Mouse (Mus musculus) embryonic stem cell, embryonic (primary cell): ENCODE measurements around the gene Ankrd13d.

Experiments used
- CTCF ChIA-PET, 4 experiments: fragments of 300-600 bp in 2 of 4; fragments of 350-600 bp in 2 of 4; sonication (Branson Sonifier 250); formaldehyde crosslinking; loops; one replicate each; lab custom pipeline; 2022; ENCODE audit warnings: inconsistent platforms in 2 of 4; lab: Charles Lee
- POLR2A ChIA-PET, 4 experiments: fragments of 300-600 bp in 2 of 4; fragments of 350-600 bp in 2 of 4; sonication (Branson Sonifier 250); formaldehyde crosslinking; loops; one replicate each; lab custom pipeline; 2022; ENCODE audit warnings: antibody characterized with exemption in 4 of 4, inconsistent platforms in 1 of 4; lab: Charles Lee

Ankrd13d gene

DNA sequence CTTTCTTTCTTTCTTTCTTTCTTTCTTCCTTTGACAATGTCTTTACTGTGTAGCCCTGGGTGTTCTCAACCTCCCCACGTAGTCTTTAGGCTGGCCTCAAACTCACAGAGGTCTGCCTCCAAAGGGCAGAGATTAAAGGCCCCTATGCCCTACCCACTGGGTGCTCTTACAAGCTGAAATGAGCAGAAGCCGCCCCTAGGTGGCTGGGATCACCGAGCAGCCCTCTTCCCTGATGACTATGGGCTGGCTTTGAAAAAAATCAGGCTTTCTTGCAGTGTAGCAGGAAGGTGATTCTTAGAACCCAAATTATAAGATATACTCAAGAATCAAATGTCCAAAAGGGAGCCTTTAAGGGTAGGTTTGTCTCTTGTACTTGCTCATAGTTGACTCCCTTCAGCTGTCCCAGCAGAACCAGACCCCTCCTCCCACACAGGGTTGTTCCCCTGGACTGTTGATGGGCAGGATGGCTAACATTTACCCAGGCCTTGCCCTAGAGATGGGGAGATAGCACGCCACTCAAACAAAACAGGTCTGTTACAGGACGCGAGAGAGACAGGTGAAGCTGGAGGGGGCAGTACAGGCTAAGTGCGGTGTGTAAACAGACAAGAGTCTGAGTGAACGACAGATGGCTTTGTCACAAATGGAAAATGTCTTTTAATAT lies 21.8 kb downstream of the Ankrd13d start:
- CTCF ChIA-PET, result interaction anchor here (0.5 to 2.3 kb wide), 7 partner anchors 8 to 210 kb away, joined by 3 to 11 read pairs (median 6); partner anchors contain the start of genes Ankrd13d (in 1 of the 4) and Ssh3 (in 1 of the 4)
- POLR2A ChIA-PET, result interaction anchor here in 3 of 4 experiments (0.7 to 1.5 kb wide), 6 partner anchors 22 to 355 kb away, joined by 3 to 9 read pairs (median 4); partner anchors contain the start of gene Ankrd13d (in 2 of the 3)

DNA sequence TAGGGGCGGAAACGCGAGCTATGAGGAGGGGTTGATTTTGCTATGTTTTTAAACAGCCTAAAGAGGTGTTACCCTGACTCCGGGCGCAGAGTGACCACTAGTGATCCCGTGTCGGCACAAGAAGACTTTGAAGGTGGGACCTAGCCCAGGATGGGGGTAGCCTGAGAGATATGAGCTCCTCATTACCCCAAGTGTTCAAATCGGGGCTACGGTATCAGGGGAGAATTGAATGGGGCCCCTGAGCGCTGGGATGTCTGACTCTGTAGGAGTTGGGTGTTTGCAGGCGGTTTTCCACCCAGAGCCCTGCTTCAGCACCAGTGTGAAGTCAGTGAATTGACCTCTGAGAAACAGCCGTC lies 25.1 kb downstream of the Ankrd13d start:
- CTCF ChIA-PET, result interaction anchor here (0.5 to 3.2 kb wide), 42 partner anchors 8 to 388 kb away, joined by 3 to 22 read pairs (median 4); partner anchors contain the start of genes Ankrd13d (in 4 of the 4), Grk2 (in 2 of the 4), Ssh3 (in 2 of the 4) and Gstp2 (in 1 of the 4)

DNA sequence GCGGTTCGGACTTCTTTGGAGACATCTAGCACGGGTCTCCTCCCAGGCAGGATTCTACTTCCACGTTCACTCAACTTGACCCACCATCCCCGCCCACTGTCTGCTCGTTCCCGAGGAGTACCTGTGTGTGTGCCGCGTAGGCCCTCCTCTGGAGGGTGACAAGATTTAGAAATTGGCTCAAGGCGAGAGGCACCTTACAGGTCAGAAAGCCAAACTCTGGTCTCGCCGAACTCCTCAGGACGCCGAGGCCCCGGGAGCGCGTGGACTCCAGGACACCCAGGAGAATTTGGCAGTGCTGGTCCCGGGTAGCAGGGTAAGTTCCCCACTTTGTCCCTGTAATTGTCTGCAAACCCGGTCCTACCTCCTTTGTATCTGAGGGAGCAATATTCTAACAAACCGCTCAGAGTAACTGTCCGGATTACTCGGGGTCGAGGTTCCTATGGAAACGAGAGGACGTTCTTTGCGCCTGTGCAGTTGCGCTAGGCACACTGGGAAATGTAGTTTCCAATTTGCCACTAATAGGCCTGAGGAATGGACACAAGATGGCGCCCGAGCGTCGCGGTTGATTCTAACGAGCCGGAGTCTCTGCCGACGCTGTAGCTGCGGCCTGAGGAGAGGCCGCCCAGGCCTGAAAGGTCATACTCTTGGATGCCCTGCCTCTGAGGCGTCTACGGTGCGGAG lies 25.6 kb downstream of the Ankrd13d start:
- ChIA-PET CTCF (interaction anchor here (0.5 to 3.3 kb wide), 44 partner anchors 8 to 477 kb away, joined by 3 to 24 read pairs (median 4); partner anchors contain the start of genes Ankrd13d (in 4 of the 4), Grk2 (in 2 of the 4), Ssh3 (in 2 of the 4) and Gstp2 (in 1 of the 4)), POLR2A (interaction anchor here in 3 of 4 experiments (0.5 to 2.3 kb wide), 29 partner anchors 10 to 1152 kb away, joined by 3 to 8 read pairs (median 3); partner anchors contain the start of genes Ssh3 (in 2 of the 3), Ankrd13d (in 1 of the 3), Cdk2ap2 (in 1 of the 3) and Grk2 (in 1 of the 3))

More for the DNA sequence above, 25.1 kb downstream of the Ankrd13d start:
- POLR2A ChIA-PET, result interaction anchor here in 3 of 4 experiments (0.5 to 2.1 kb wide), 29 partner anchors 9 to 1151 kb away, joined by 3 to 8 read pairs (median 3); partner anchors contain the start of genes Ssh3 (in 2 of the 3), Ankrd13d (in 1 of the 3), Cdk2ap2 (in 1 of the 3) and Grk2 (in 1 of the 3)

DNA sequence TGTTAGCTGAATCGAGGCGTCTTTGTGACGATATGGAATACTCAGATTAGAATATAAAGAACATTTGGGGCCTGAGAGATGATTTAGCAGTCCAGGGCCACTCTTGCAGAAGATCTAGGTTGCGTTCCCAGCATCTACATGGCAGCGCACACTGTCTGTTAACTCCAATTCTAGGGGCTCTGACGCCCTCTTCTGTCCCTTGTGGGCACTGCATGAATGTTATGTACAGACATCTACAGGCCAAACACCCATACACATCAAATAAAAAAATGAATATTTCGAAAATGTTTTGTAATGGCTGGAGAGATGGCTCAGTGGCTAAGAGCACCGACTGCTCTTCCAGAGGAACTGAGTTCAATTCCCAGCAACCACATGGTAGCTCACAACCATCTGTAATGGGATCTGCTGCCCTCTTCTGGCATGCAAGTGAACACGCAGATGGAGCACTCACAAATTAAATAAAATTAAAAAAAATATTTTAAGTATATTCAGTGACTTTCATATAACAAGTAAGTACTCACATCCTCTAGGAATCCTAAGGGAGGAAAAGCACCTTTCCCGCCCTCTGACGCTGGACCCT lies 27.3 kb downstream of the Ankrd13d start:
- POLR2A ChIA-PET, result interaction anchor here (0.6 to 2.3 kb wide), 11 partner anchors 14 to 343 kb away, joined by 3 to 7 read pairs (median 3); partner anchors contain the start of genes Ndufs8 (in 1 of the 4), Pold4 (in 1 of the 4) and Ssh3 (in 1 of the 4)

DNA sequence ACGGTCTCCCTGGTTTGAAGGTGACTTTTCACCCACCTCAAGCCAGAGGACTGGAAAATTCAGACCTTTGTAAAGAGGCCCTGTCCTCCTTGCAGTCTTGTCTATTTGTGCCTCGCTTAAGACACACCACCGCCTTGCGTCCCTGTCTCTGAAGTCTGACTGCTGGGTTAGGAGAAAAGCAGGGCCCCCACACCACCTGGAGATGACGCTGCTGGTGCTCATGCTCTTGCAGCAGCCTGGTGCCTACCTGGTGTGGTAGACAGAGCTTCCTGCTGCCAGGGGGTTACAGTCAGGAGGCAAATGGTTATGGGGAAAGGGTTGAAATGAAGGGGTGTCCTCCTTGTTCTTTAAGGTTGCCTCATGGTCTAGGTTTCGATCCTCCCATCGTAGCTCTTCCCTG lies 28.7 kb downstream of the Ankrd13d start:
- CTCF ChIA-PET, result interaction anchor here (0.6 to 3.3 kb wide), 20 partner anchors 16 to 239 kb away, joined by 3 to 24 read pairs (median 6); partner anchors contain the start of genes Aip (in 1 of the 4), Ankrd13d (in 1 of the 4), Cdk2ap2 (in 1 of the 4) and Grk2 (in 1 of the 4)
- POLR2A ChIA-PET, result interaction anchor here in 2 of 4 experiments (1.0 to 1.6 kb wide), 7 partner anchors 29 to 212 kb away, joined by 3 to 5 read pairs (median 3); partner anchors contain the start of genes Ankrd13d (in 1 of the 2) and Gstp2 (in 1 of the 2)

More for the DNA sequence above, 27.3 kb downstream of the Ankrd13d start:
- CTCF ChIA-PET, result interaction anchor here (0.6 to 3.3 kb wide), 53 partner anchors 9 to 476 kb away, joined by 3 to 24 read pairs (median 4); partner anchors contain the start of genes Ankrd13d (in 3 of the 4), Pold4 (in 3 of the 4), Ssh3 (in 2 of the 4) and AC109138.7 (in 1 of the 4)

DNA sequence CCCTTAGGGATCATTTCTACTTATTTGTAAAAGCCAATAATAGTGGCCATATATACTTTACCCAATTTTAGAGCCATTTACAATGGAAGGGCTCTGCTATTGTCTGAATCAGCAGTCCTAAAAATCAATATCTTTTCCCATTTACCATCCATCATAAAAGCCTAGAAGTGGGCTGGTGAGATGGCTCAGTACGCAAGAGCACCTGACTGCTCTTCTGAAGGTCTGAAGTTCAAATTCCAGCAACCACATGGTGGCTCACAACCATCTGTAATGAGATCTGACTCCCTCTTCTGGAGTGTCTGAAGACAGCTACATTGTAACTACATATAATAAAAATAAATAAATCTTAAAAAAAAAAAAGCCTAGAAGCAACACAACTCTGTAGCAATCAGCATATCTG lies 34.3 kb downstream of the Ankrd13d start:
- CTCF ChIA-PET, result interaction anchor here in 3 of 4 experiments (0.6 to 1.6 kb wide), 8 partner anchors 18 to 230 kb away, joined by 3 to 7 read pairs (median 4); no protein-coding TSS in a partner anchor
- POLR2A ChIA-PET, result interaction anchor here in 1 of 4 experiments (0.9 to 1.4 kb wide), 3 partner anchors 17 to 81 kb away, joined by 3 to 4 read pairs (median 3); partner anchors contain the start of gene Pold4

DNA sequence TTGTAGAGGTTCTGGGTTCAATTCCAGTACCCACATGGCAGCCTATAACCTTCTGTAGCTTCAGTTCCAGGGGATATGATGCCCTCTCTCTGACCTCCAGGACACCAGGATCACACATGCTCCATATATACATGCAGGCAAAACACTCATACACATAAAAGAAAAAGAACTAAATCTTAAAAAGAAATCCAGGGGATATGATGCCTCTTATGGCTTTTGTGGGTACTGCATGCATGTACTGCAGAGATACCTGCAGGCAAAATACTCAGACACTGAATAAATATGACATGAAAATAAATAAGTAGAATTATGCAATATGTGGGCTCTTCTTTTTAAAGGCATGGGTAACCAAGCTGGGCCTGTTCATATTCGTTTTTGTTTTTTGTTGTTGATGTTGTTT lies 35.9 kb downstream of the Ankrd13d start:
- ChIA-PET CTCF (interaction anchor here in 2 of 4 experiments (1.2 to 1.4 kb wide), 2 partner anchors 18 to 40 kb away, joined by 3 to 7 read pairs; no protein-coding TSS in a partner anchor), POLR2A (interaction anchor here in 1 of 4 experiments (0.6 kb wide), 1 partner anchor 8 kb away, joined by 3 read pairs; no protein-coding TSS in a partner anchor)

DNA sequence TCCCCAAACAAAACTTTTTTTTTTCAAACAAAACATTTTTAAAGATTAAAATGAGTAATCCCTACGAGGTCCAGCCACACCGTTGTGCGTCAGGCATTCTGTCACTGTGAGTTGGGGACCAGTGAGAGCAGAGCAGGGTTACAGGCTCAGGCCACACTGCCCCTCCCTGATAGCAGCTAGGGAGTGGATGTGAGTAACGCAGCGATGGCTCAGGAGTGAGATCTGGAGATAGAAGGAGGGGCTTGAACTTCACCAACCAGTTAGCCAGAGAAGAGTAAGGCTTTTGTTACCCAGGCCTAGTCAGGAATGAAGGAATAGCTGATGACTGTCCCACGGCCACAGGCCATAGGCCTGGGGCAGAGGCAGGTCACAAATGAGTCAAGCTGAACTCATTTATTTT lies 38.2 kb downstream of the Ankrd13d start:
- POLR2A ChIA-PET, result interaction anchor here in 2 of 4 experiments (0.9 to 1.8 kb wide), 6 partner anchors 13 to 203 kb away, joined by 3 to 7 read pairs (median 4); partner anchors contain the start of genes Cdk2ap2 (in 1 of the 2), Pold4 (in 1 of the 2) and Ppp1ca (in 1 of the 2)

DNA sequence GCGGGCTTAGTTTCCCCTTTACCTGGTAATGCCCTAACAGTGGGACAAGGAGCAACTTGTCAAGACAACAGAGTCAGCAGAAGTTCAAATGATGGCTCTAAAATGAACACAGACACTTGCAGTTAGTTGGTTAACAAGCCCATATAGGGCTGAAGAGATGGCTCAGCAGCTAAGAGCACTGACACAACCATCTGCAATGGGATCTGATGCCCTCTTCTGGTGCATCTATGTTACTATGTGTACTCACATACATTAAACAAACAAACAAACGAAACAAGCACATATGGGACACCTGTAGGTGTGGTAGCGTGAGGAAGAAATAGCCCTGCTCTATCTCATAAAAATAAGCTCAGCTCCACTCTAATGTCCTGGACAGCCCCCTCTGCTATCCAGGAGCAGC lies 40.5 kb downstream of the Ankrd13d start:
- ChIA-PET POLR2A (interaction anchor here (0.5 to 1.9 kb wide), 12 partner anchors 9 to 230 kb away, joined by 3 to 7 read pairs (median 3); partner anchors contain the start of genes Ndufv1 (in 1 of the 4), Pold4 (in 1 of the 4), Ppp1ca (in 1 of the 4) and Rad9a (in 1 of the 4)), CTCF (interaction anchor here (0.6 to 4.2 kb wide), 21 partner anchors 11 to 281 kb away, joined by 3 to 20 read pairs (median 3); partner anchors contain the start of genes Pold4 (in 2 of the 4), Gm49405 (in 1 of the 4) and Nudt8 (in 1 of the 4))

More for the DNA sequence above, 38.2 kb downstream of the Ankrd13d start:
- CTCF ChIA-PET, result interaction anchor here (0.6 to 4.2 kb wide), 7 partner anchors 11 to 298 kb away, joined by 3 to 20 read pairs (median 4); partner anchors contain the start of gene Rad9a (in 1 of the 4)

DNA sequence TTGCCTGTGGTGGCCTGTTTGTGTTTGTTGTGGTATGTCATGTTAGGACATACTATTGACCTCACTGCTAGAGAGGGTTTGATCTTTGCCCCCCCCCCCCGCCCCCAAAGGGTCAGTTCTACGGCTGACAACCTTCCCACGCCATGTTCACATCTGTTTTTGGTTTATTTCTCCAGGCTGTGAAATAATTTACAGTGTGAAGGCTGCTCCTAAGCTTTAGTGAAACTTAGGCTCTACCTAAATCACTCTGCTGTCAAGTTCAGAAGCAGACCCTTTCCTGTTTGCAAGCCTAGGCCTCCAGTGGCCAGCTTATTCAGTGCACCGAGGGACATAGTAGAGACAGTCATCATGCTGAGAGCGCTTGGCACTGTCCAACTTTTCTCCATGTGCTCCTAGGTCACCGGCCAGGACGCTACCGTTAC lies 42.7 kb downstream of the Ankrd13d start:
- ChIA-PET POLR2A (interaction anchor here in 1 of 4 experiments (1.1 to 1.5 kb wide), 2 partner anchors 8 to 39 kb away, joined by 3 to 4 read pairs; partner anchors contain the start of genes Pold4 and Rad9a), CTCF (no interaction called here)

DNA sequence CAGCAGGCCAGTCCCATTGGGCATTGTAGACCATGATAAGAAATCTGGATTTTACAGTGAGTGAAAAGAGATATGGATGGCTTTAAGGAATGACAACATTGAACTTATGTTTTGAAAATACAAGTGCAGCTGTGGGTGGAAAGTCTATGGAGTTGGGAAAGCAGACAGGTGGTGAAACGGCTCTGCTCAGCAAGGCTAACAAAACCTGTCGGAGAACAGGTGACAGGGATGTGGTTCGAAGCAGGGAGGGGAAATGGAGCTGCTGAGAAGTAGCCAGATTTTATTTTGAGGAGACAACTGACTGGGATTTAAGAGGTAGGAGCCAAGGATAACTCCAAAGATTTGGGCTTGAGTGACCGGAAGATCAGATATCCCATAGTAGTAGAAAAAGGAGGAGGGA lies 48.4 kb downstream of the Ankrd13d start:
- ChIA-PET POLR2A (interaction anchor here in 1 of 4 experiments (1.1 to 1.7 kb wide), 4 partner anchors 15 to 137 kb away, joined by 3 to 6 read pairs (median 4); partner anchors contain the start of gene Cdk2ap2), CTCF (interaction anchor here in 1 of 4 experiments (0.9 to 1.1 kb wide), 2 partner anchors 136 to 182 kb away, joined by 3 read pairs; no protein-coding TSS in a partner anchor)

DNA sequence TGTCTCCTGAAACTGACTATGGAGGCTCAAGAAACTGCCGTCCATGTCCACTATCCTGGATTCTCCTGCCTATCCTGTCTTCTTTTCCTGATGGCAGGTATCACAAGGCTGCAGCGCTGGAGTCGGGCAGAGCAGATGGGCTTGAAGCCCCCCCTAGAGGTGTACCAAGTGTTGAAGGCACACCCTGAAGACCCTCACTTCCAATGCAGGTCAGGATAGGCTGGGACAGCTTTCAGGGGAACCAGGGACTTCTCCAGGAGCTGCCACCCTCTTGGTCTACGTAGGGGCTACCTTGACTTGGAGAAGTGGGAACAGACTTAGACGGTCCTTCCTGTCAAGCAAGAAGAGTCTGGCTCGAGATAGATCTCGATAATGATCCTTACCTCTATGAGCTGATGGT lies 50.3 kb downstream of the Ankrd13d start:
- ChIA-PET CTCF (interaction anchor here in 3 of 4 experiments (0.6 to 2.2 kb wide), 24 partner anchors 23 to 533 kb away, joined by 3 to 19 read pairs (median 4); partner anchors contain the start of genes Ppp1ca (in 2 of the 3), Ankrd13d (in 1 of the 3), Cdk2ap2 (in 1 of the 3) and Grk2 (in 1 of the 3)), POLR2A (interaction anchor here (0.5 to 5.2 kb wide), 40 partner anchors 8 to 854 kb away, joined by 3 to 32 read pairs (median 4); partner anchors contain the start of genes Cdk2ap2 (in 2 of the 4), Gstp2 (in 2 of the 4), Rad9a (in 2 of the 4) and AC109138.7 (in 1 of the 4))

DNA sequence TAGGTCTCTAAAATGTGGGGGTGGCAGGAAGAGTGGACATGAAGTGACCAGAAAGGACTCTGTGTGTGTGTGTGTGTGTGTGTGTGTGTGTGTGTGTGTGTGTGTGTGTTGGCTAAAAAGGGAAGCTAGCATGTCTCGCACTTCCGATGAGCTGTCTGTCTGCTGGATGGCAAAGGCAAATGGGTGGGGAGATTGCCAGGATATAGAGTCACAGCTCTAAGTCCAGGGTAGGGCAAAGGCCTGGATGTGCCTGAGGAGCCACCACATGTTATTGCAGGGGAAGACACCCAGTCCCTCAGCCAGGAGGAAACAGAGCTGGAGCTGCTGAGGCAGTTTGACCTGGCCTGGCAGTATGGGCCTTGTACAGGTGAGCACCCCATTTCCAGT lies 50.8 kb downstream of the Ankrd13d start:
- ChIA-PET CTCF (interaction anchor here (0.6 to 3.0 kb wide), 31 partner anchors 10 to 1063 kb away, joined by 3 to 19 read pairs (median 4); partner anchors contain the start of genes Ankrd13d (in 1 of the 4), Cdk2ap2 (in 1 of the 4), Gm49405 (in 1 of the 4) and Grk2 (in 1 of the 4)), POLR2A (interaction anchor here (0.5 to 5.2 kb wide), 53 partner anchors 8 to 524 kb away, joined by 3 to 32 read pairs (median 4); partner anchors contain the start of genes Cdk2ap2 (in 2 of the 4), Gstp2 (in 2 of the 4), Rad9a (in 2 of the 4) and Rps6kb2 (in 2 of the 4))

DNA sequence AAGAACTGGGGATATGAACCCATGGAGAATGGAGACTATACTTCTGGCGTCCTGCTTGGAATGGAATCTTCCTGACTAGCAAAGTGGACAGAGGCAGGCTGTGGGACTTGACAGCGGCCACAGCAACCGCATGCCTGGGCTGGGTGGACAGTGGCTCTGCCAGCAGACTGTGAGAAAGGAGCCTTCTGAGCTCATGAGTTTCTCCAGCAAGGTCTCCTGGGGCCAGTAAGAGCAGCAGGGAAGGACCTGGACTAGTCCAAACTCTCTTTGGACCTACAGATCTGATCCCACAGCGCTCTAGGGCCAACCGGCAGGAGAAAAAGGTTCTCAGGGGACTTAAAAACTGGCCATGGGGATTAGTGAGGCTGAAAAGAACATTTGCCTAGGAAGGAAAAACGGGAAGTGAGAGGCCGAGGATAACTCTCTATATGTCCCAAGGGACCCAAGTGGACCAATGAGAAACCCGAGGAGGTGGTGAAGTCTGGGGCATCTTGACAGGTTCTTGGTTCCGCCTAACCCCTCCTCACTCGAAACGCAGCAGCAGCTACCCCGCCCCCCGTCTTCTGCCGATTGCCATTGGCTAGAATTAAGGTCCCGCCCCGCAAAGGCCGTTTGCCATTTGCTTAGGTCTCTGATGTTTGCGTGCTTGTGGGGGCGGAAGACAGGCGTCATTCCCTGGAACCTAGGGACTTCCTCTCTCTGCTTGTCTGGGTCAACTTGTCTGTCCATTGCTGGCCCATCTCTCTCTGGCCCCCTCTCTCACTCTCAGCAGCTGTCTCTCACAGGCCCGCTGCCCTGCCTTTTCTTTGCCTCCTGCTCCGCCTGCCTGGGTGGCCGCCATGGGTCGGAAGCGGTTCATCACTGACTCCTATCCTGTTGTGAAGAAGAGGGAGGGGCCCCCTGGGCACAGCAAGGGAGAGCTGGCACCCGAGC lies 51.4 kb downstream of the Ankrd13d start, which contains the start of gene Pold4:
TSS of gene Pold4 (plus strand) at position 647 of the 933 bp plus-strand sequence.
- ChIA-PET POLR2A (interaction anchor here in 3 of 4 experiments (0.6 to 5.2 kb wide), 56 partner anchors 9 to 524 kb away, joined by 3 to 32 read pairs (median 4); partner anchors contain the start of genes Rad9a (in 3 of the 3), AC109138.7 (in 2 of the 3), Cdk2ap2 (in 2 of the 3) and Clcf1 (in 2 of the 3)), CTCF (interaction anchor here (0.5 to 4.8 kb wide), 37 partner anchors 11 to 1064 kb away, joined by 3 to 84 read pairs (median 4); partner anchors contain the start of genes Ppp1ca (in 2 of the 4), AC109138.7 (in 1 of the 4), Ankrd13d (in 1 of the 4) and Cdk2ap2 (in 1 of the 4))
